ENCODE assay signal across 33 mouse cellular contexts in the genomic region with DNA sequence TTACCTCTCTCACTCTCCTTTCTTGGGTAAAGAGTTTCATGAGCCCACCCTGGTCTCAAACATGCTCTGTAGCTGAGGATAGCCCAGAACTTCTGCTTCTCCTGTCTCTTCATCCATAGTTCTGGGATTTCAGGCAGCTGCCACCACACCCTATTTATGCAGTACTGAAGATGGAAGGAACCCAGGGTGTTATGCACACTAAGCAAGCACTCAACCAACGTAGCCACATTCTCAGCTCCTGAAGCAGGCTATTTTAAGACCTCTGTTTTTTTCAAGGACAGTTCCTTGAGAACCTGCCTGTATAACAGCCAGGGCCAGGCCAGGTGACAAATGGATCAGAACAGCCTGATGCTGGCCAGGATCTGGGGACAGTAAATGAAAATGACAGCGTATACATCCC. TPM values are rescaled to one million over a fixed set of nuclear protein-coding genes. Genes with fewer than 3 reads are reported as not detected.
A peak's percentile ranks its signal among the peaks of the same experiment; 100 is the strongest.
DNase-seq lines count a peak whose midpoint lies in the region; ATAC-seq and TF ChIP-seq lines count a peak whose summit lies in the region.
"Had no signal": no experiment of that assay in that cellular context is flagged by ENCODE, and none has a peak within 500 bp of the region (broad histone marks: within the 10 kb centered on the region; RNA-seq: fewer than 3 reads in every experiment).

No protein-coding gene starts in this region.

- H3K9ac ChIP-seq in lung, postnatal 0 days (replicated peaks; ENCODE audit: low read depth), result no peak overlapping the region
- H3K9ac ChIP-seq: embryonic facial prominence, embryonic 13.5 days; forebrain, embryonic 12.5 days; forebrain, embryonic 15.5 days; heart, embryonic 13.5 days; hindbrain, embryonic 14.5 days had no signal

- no peak for TF ChIP-seq POLR2A in small intestine, adult 2 months (IDR thresholded peaks at IDR 0.05; ENCODE audit: low read depth, low read length)

- no peak overlapping the region for H3K4me3 ChIP-seq in lung, postnatal 0 days (ENCODE audit: low read depth, low read length)
- no peak overlapping the region for H3K4me3 ChIP-seq in small intestine, adult 2 months (ENCODE audit: low read depth, low read length)
- H3K4me3 ChIP-seq: embryonic facial prominence, embryonic 10.5 days; embryonic facial prominence, embryonic 13.5 days; erythroblast, embryonic 14.5 days; forebrain, embryonic 12.5 days; forebrain, embryonic 15.5 days; heart, adult 2 months; heart, embryonic 10.5 days; heart, embryonic 13.5 days had no signal

- no peaks in the 10 kb centered on the region for H3K27me3 ChIP-seq in lung, postnatal 0 days (replicated peaks; ENCODE audit: insufficient read depth, low read length)
- no peaks in the 10 kb centered on the region for H3K27me3 ChIP-seq in small intestine, adult 2 months (ENCODE audit: control insufficient read depth, insufficient read depth, low read length)
- H3K27me3 ChIP-seq: embryonic facial prominence, embryonic 13.5 days; forebrain, embryonic 12.5 days; forebrain, embryonic 15.5 days; heart, embryonic 13.5 days had no signal

- peak overlapping the region; percentile 23; the same call in 1 of the 2 replicates for H3K27ac ChIP-seq in lung, postnatal 0 days (ENCODE audit: low read length)
- H3K27ac ChIP-seq in small intestine, adult 2 months (ENCODE audit: insufficient read depth, low read depth, low read length), result 0 out of 2 replicates have a peak overlapping the region, but pooled peaks have one; percentile 12
- H3K27ac ChIP-seq: embryonic facial prominence, embryonic 10.5 days; embryonic facial prominence, embryonic 13.5 days; forebrain, embryonic 12.5 days; forebrain, embryonic 15.5 days; heart, adult 2 months; heart, embryonic 10.5 days; heart, embryonic 13.5 days; hindbrain, embryonic 14.5 days; hindbrain, postnatal 0 days had no signal

- peaks cover 3% of the 10 kb centered on the region; the same call in 1 of the 2 replicates for H3K4me1 ChIP-seq in lung, postnatal 0 days (ENCODE audit: insufficient read depth, low read depth, low read length)
- no peaks in the 10 kb centered on the region for H3K4me1 ChIP-seq in small intestine, adult 2 months (ENCODE audit: control insufficient read depth, insufficient read depth, insufficient read length, low read length)
- H3K4me1 ChIP-seq: embryonic facial prominence, embryonic 13.5 days; forebrain, embryonic 12.5 days; forebrain, embryonic 15.5 days; heart, embryonic 10.5 days; heart, embryonic 13.5 days had no signal

- no peaks in the 10 kb centered on the region for H3K9me3 ChIP-seq in lung, postnatal 0 days (ENCODE audit: low read length)
- H3K9me3 ChIP-seq: embryonic facial prominence, embryonic 10.5 days; embryonic facial prominence, embryonic 13.5 days; forebrain, embryonic 12.5 days; forebrain, embryonic 15.5 days; heart, embryonic 10.5 days; heart, embryonic 13.5 days had no signal

- peak; percentile 73 for ATAC-seq in lung, postnatal 0 days
- ATAC-seq: CD4-positive, CD25-positive, alpha-beta regulatory T cell, adult 4 months; forebrain, embryonic 15.5 days; hindbrain, postnatal 0 days had no signal

- TF ChIP-seq CTCF in lung, postnatal 0 days (IDR thresholded peaks at IDR 0.05), result no peak
- no peak for TF ChIP-seq CTCF in small intestine, adult 2 months (IDR thresholded peaks at IDR 0.05; ENCODE audit: extremely low read depth, insufficient read length, insufficient replicate concordance, low read depth, low read length)

- peak; percentile 24; the same call in 1 of the 2 replicates for TF ChIP-seq EP300 in lung, postnatal 0 days (IDR thresholded peaks at IDR 0.05)

- H3K4me2 ChIP-seq in lung, postnatal 0 days (replicated peaks; ENCODE audit: low read depth, low read length), result no peak overlapping the region
- H3K4me2 ChIP-seq: embryonic facial prominence, embryonic 13.5 days; forebrain, embryonic 12.5 days; forebrain, embryonic 15.5 days; heart, embryonic 13.5 days; hindbrain, embryonic 14.5 days had no signal

- peak; percentile 35 to 44 for DNase-seq in lung, adult 18-20 months
- DNase-seq in lung, postnatal 14 days, result no peak
- peak; percentile 41 for DNase-seq in brain, adult 2 months (ENCODE audit: low read depth, low spot score)
- DNase-seq in lung, postnatal 0 days (ENCODE audit: low spot score), result peak; percentile 81
- no peak for DNase-seq in left cerebral cortex, adult 18-20 months (ENCODE audit: low spot score in 2 of 2)
- DNase-seq: adrenal gland, adult 2 months; adrenal gland, postnatal 14 days; cerebellum, adult 11-12 months; cerebellum, adult 8-10 months; cerebellum, postnatal 10 days; cerebellum, postnatal 36 days; embryo, embryonic 11 days; gastrocnemius, postnatal 36 days had no signal

- 54% methylated on average over 2 of the region's 2 CpGs for WGBS in lung, postnatal 0 days
- 63% methylated on average over 2 of the region's 2 CpGs for WGBS in small intestine, adult 2 months

- no peaks in the 10 kb centered on the region for H3K36me3 ChIP-seq in lung, postnatal 0 days (ENCODE audit: insufficient read depth, low read length)
- H3K36me3 ChIP-seq in small intestine, adult 2 months (ENCODE audit: control insufficient read depth, insufficient read depth, low read length), result no peaks in the 10 kb centered on the region
- H3K36me3 ChIP-seq: embryonic facial prominence, embryonic 10.5 days; embryonic facial prominence, embryonic 13.5 days; heart, embryonic 10.5 days had no signal

RNA-seq across cellular contexts. Expression of a gene that starts 14.4 kb away (rescaled TPM):
- 4.9 and 5.6 TPM in 2 replicates for polyA plus RNA-seq in lung, postnatal 0 days (2015; fragmentation: Nextera tagmentation; extraction: Ambion mirVana)
- polyA plus RNA-seq in small intestine, adult 2 months (2012; rRNA removed), result 3.4 and 7.5 TPM in 2 replicates
- 10 to 100 TPM; 39.3 to 41.0 TPM for total RNA-seq in left cerebral cortex, adult 18-20 months (2021)
- total RNA-seq: MEL had no signal
- polyA plus RNA-seq: CD4-positive, CD25-positive, alpha-beta regulatory T cell, adult 4 months had no signal

RNA-seq across cellular contexts. Expression of a gene that starts 51.2 kb away (rescaled TPM):
- polyA plus RNA-seq in lung, postnatal 0 days (2015; fragmentation: Nextera tagmentation; extraction: Ambion mirVana), result not detected in 2 replicates
- 0.24 TPM in 1 of 2 replicates, not detected in the other for polyA plus RNA-seq in small intestine, adult 2 months (2012; rRNA removed)
- total RNA-seq in left cerebral cortex, adult 18-20 months (2021), result not detected
- total RNA-seq: adrenal gland, adult 2 months; adrenal gland, postnatal 14 days; adrenal gland, postnatal 4 days; gastrocnemius, adult 8-10 months; gastrocnemius, postnatal 36 days; heart, adult 2 months; heart, postnatal 14 days; heart, postnatal 4 days; hindbrain, postnatal 0 days; MEL had no signal
- polyA plus RNA-seq: C2C12; CD4-positive, CD25-positive, alpha-beta regulatory T cell, adult 4 months; cortical plate, adult 2 months; embryonic facial prominence, embryonic 10.5 days; embryonic facial prominence, embryonic 13.5 days; erythroblast, embryonic 14.5 days; forebrain, embryonic 12.5 days; forebrain, embryonic 15.5 days; heart, adult 2 months; heart, embryonic 10.5 days; heart, embryonic 13.5 days; hindbrain, embryonic 11.5 days had no signal

Comparison
In these comparisons a context has a peak if more than half of its experiments do, and no peak if none do; other contexts are left out.
1. DNase-seq: peak in lung, adult 18-20 months (2 of 2), brain, adult 2 months (single experiment) and lung, postnatal 0 days (single experiment); none in lung, postnatal 14 days (single experiment) and left cerebral cortex, adult 18-20 months (0 of 2).